Mouse (Mus musculus) E14TG2a.4 (cell line): ENCODE measurements at regions not wholly inside any gene's neighbourhood (a gene's known extent, or its start where the extent isn't known, plus 50 kb on each side); places are given as distances from the start of the nearest gene placed in this dataset.

Source experiments
- CTCF ChIP-seq: conservative IDR thresholded peaks from 2 replicates; pipeline ENCODE4 v1.5.1; 2014; ENCODE audit warnings: low read length
- POU5F1 ChIP-seq: IDR thresholded peaks from 2 replicates; pipeline ENCODE4 v1.6.1; 2014; ENCODE audit warnings: low read length, borderline replicate concordance

DNA sequence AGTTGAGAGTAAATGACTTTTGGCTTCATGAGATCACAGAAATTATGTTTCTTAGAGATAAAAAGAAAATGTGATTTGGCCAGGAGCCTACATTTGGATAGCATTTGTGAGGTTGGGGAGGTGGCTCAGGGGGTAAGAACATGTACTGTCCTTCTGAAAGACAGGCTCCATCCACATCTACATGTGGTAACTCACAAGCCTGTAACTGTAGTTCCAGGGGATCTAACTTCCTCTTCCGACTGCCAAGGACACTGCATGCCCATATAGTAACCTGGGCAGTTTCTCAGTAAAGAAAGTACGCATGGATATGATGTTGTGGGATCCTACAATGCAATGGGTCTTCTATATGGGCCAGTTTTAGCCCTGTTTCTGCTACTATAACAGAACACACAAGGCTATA is 779.4 kb upstream of the Car8 start:
- TF ChIP-seq CTCF (no peak), POU5F1 (no peak)
